Mouse (Mus musculus): Measurements from ENCODE around the gene Synpo2.

- TF ChIP-seq CTCF (IDR thresholded peaks at IDR 0.05; ENCODE audit: insufficient read depth, low read length), result no peak
- TF ChIP-seq POLR2A (IDR thresholded peaks at IDR 0.05; ENCODE audit: borderline replicate concordance, extremely low read depth, low read depth, low read length), result no peak
Observed at GRCm38 (mm10) chr3:123282866-123283615, 47.1 kb upstream of the Synpo2 start.
